Mouse (Mus musculus): ENCODE data around the gene Fam160a2.
"Not testable (repeated sequence)": the region's sequence is repeated elsewhere in the genome, so short reads cannot be mapped to it uniquely, and the experiment has no call there.

Gene Fam160a2

DNA sequence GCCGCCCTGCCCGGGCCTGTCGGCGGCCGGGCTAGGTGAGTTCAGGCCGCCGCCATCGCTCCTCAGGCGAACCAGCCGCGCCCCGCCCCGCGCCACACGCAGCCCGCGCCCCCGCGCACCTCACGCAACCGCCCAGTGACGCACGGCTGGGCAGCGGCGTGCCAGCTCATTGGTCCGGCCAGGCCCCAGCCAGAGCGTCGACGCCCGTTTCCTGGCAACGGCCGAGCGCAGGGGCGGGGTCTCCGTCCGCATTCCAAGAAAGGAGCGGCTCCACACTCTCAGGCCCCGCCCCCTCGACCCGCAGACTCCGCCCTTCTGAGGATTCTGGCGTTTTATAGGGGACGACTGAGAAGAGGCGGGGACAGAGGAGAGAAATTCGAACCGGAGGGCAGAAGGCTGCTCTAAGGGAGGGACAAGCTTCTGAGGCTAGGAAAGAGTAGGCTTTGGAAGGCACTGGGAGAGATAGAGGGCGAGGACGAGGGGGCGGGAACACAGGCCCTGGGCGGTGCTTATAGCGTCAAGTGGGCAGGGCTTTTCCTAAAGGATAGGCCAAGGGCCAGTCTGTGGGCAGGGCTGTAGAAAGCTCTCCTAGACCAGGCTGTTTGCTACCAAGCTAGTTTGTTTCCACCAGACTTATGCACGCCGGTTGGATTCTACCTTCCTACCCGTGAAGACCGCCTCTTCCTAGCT lies at the start of gene Fam160a2:
TSS of gene Fam160a2 (minus strand) at position 120 of the 690 bp plus-strand sequence.
- peak; percentile 81 for DNase-seq (ENCODE audit: extremely low read depth, low read depth, low spot score)

DNA sequence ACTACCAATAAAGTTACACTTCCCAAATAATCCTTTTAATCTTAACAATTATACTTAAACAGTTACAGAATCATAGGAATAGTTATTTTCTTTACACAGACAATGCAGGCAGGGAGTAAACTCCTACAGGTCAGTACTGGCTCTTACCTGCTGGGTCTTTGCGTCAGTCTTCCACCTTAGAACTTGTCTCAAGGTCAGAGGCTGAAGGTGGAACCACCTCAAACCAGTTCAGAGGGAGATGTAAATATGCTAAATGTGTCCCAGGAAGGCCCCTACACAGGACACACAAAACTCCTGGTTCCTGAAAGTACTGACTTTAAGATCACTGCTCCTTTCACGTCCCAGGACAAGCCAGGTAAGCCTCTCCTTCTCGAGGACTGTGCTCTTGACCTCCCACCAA lies 45.2 kb upstream of the Fam160a2 start:
- no peak for DNase-seq (ENCODE audit: extremely low read depth, low read depth, low spot score)

DNA sequence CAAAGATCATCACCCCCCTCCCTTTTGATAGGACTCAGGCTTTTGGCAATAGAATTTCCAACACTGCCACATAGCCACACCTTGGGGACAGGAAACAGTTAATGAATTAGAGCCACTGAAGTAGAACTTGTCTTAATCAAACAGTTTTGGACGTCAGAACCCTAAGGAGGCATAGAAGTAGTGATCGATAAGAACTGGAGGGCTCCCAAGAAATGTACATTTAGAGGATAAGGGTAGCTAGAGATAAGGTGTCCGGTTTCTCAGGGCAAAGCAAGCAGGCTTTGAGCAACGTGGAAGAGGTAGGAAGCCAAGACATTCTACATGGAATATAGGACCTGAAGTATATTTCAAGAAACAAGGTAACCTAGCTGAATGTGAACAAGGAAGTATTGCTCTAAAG lies 41.6 kb upstream of the Fam160a2 start:
- no peak for DNase-seq (ENCODE audit: extremely low read depth, low read depth, low spot score)

DNA sequence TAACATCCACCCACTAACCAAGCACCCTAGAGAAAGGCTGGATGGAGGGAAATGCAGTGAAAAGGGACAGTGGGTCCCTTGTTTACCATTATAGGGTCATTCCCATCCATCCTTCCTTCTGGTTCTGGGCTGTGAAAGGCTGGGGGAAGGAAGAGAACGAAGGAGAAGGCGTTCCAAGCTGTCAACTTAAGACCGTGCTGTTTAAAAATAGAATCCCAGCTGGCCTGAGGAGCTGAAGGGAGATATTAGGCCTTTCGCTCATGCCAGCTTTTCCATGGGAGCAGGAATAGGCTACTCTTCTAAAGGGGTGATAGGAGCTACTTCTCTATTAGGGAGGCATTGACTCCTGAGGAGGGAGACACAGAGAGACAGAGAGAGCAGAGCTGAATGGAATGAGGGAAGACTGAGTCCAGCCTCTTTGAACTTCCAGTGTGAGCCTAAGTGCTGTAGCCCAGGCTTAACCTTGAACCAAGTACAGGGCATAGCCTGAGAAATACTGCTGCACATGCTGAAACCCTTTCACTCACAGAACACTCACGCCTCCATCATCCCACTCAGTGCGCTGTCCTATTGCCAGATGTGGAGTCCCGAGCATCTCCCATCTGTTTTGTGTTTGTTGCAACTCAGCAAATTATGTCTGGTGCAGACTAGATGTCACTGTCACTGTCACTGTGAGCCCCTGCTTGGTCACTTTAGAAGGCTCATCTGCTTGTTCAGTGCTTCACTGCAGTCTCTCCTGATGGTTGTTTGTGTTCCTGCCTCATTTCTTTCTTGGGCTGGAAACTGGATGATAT lies 38.3 kb upstream of the Fam160a2 start:
- DNase-seq (ENCODE audit: extremely low read depth, low read depth, low spot score), result no peak

DNA sequence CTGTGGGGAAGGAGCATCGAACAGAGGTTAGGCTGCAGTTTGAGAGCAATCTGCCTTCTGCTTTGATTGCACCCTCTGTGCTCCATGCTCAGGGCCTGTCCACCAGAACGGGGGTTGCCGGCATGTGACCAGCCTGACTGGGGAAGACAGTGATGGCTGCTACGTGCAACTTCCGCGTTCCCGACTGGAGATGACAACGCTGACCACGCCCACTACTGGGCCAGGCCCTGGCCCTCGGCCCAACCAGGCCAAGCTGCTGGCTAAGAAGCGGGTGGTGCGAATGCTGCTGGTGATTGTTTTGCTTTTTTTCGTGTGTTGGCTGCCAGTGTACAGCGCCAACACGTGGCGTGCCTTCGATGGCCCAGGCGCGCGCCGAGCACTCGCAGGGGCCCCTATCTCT lies 34.9 kb upstream of the Fam160a2 start:
- DNase-seq (ENCODE audit: extremely low read depth, low read depth, low spot score), result no peak

DNA sequence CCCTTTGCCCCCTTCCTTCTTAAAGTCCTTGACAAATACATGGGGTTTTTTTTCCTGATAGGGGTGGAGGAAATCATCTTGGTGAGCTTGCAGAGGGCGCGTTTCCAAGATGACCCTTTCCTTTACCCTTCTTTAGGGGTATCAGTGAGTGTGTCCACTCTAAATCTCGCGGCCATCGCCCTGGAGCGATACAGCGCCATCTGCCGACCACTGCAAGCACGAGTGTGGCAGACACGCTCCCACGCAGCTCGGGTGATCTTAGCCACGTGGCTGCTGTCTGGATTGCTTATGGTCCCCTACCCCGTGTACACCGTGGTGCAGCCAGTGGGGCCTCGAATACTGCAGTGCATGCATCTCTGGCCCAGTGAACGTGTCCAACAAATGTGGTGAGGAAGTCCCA lies 34.0 kb upstream of the Fam160a2 start:
- no peak for DNase-seq (ENCODE audit: extremely low read depth, low read depth, low spot score)

DNA sequence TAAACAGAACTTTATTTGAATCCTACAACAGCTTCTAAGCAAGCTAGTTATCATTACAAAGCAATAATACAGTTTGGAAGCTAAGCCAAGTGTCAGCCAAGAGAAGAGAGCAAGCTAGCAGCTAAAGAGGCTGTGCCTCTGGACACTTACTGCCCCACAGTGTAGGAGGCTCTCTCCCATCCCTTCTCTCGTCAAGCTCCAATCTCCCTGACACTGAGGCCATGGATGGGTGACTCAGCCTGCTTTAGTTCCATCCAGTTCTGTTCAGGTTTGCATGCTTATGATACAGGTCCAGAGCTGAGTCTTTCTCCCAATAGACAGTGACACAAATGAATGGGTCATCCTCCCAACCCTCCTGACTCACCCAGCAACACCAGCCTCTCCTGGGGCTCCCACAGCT lies 32.2 kb upstream of the Fam160a2 start:
- no peak for DNase-seq (ENCODE audit: extremely low read depth, low read depth, low spot score)

DNA sequence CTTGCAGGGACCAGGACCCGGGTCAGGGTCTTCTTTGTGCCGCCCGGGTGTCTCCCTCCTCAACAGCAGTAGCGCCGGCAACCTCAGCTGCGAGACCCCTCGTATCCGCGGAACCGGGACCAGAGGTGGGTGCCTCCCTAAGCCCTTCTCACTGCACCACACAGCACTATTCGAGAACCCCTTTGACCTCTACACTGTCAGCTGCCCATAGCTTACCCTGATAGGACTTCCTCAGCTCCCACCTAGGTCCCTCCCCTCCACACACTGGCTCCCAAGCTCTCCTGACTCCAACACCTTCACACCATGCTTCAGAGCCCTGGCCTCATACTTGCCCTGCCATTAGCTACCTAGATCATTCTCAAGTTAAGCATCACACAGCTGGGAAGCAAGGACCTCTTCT lies 26.2 kb upstream of the Fam160a2 start:
- no peak for DNase-seq (ENCODE audit: extremely low read depth, low read depth, low spot score)

DNA sequence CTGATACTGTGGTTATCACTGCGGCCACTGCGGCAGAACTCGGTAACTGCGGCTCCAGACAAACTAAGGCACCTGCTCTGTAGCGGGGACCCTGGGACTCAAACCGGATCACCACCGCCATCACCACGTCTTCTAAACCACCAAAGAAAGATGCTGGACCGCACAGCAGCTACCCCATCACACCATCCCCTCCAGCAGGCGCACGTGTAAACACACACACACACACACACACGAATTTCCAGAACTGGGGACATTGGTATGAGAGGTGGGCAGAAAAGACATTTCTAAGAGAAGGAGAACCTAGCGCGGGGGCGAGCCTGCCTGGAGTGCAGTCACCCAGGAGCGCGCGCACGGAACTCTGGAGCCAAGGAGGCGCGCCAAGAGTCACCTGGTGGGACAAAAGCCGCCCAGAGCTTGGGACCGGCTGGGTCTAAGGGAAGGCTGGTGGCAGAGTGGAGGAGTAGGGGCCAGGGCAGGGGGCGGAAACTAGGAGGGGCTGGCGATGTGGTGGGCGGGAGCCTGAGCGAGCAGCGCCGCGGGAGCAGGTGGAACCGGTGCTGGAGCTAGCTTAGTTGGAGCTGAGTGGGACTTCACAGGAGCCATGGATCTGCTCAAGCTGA lies 25.7 kb upstream of the Fam160a2 start, which contains the start of gene Cckbr:
TSS of gene Cckbr (plus strand) at position 308 of the 620 bp plus-strand sequence.
- DNase-seq (ENCODE audit: extremely low read depth, low read depth, low spot score), result no peak

DNA sequence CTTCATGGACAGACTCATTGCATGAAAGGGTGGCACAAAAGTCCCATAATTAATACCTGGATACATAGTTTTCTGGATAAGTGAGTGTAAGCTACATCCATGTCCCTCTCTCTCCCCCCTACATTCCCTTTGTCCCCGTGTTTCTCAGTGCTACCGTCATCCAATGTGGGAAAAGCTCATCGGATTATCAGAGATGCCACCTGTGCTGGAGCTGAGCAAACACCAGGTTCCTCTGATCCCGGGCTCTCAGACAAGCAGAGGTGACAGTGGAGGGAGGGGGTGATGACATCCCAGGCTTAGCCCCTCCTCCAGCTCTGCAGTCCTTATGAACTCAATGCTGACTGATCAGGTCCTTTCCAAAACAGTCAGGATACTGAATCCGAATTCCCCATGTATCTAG lies 24.5 kb upstream of the Fam160a2 start:
- DNase-seq (ENCODE audit: extremely low read depth, low read depth, low spot score), result no peak

DNA sequence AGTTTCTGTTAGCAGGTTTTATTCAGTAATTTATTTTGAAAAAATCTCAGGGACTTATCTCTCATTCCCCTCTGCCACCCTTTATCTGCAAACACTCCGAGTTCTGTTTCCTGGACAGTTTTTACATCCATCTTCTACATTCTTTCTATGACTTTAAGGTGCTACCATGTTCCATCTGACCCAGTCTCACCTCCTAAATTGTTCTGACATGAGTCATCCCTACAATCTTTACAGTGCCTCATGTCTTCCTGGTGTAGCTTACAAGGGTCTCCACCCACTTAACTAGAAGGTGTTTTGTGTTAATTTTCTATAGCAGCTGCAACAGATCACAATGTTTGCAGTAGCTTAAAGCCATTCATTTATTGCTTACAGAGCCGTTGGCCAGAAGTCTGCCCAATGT lies 21.0 kb upstream of the Fam160a2 start:
- DNase-seq (ENCODE audit: extremely low read depth, low read depth, low spot score), result no peak

DNA sequence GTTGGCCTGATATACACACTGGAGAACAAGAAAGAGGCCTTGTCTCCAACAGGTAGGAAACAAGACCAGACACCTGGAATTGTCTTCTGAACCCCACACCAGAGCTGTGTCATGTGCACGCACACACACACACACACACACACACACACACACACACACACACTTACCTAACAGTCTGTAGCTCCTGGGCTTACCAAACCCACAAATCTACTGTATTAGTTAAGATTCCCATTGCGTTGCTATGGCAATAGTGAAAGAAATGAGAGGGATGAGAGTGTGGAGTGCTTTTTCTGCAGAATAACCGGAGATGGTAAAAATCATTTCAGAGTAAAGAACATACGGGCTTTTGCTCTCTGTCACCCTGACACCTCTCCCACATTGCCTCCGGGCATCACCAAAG lies 18.3 kb upstream of the Fam160a2 start:
- DNase-seq (ENCODE audit: extremely low read depth, low read depth, low spot score), result no peak

DNA sequence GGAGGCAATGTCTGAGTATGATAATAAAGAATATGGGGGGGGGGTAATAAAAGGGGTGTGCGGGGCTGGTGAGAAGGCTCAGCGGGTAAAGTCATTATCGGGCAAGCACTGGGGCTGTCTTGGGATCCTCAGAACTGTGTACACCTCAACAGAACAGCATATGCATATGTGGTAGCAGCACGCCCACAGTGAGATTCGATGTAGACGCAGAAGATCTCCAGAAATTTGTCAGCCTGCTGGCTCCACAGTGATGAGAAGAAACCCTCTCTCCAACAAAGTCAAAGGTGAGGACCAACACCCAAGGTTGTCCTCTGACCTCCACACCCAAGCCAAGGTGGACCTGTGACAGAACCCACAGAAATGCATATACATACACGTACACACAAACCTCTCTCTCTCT lies 16.7 kb upstream of the Fam160a2 start:
- no peak for DNase-seq (ENCODE audit: extremely low read depth, low read depth, low spot score)

DNA sequence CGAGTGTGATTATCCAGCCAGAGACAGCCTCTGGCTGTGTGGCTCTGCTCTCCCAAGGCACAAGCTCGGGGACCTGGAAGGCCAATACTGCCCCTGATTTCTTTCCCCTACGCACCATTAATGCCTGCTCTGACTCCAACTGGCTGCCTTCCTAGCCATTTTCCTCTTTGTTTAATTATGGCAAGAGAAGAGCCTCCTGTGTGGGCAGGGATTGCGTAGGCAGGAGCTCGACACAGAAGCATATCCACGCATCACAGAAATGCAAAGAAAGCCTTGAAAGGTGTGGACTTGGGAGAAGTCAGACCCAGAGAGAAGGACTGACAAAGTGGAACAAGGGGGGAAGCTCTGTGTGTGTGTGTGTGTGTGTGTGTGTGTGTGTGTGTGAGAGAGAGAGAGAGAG lies 14.5 kb upstream of the Fam160a2 start:
- no peak for DNase-seq (ENCODE audit: extremely low read depth, low read depth, low spot score)

DNA sequence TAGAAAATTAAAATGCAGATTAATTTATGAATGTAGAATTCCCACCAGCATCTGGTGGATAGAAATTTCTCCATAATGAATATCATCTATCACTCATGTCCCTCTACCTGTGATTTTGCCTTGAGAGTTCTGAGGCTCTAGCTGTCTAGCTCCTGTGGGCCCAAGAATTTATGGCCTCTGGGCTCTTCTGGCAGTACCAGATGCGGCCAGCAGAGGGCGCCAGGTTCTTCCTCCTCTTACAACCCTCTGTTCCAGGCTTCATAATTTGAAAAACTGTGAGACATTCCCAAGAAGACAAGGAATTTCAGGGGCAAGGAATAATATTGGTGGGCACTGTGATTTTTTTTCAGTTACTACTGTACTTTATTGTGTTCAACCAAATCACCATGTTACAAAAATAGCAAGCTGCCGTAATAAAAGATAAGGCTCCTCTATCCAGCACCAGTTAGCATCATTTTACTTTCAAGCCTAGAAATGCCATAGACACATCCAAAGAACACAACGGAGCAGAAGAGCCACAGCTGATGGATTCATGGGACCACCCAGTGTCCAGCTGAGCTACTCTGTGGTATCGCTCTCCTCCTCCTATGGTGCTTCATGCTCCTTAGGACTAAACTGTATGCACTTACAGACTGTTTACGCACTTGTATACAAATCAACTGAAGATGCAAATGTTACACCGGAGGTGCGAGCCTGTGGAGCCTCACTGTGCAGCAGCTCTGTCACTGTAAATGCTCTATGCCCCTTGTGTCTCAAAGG lies 12.2 kb upstream of the Fam160a2 start:
- DNase-seq (ENCODE audit: extremely low read depth, low read depth, low spot score), result not testable (repeated sequence)

DNA sequence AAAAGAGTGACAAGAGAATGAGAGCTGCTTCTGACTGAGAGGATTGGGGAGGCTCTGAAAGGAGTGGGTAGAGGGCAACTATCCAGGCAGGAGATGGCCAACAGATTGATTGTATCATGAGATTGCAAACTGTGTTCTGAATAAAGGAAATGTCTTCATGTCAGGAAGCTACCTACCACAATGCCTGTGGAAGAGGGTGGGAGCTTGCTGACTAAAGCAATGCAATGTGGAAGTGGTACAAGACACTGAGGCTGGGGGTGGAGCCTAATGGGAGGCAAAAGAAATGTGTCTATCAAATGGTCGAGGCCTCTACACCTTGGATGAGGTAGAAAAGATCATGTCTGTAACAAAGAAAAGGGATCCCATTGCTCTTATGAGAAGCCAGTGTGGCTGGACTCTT lies 6.5 kb upstream of the Fam160a2 start:
- DNase-seq (ENCODE audit: extremely low read depth, low read depth, low spot score), result no peak

DNA sequence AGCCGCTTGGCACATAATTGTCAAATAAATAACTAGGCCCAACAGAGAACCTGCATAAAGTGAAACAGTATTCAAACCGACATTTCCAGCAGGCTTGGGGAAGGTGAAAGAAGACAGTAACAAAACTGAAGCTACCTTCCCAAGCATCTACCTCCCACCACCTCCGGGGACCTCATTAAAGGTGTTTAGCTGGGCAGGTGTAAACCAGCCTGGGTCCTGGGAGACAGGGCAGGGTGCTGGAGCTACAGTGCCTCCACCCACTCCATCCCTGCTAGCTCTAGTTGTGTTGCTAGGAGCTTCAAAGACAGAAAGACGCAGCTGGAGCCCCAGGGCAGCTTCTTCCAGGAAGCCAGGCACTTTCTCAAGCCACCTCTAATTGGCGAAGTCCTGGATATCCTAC lies 4.4 kb upstream of the Fam160a2 start, which contains the start of gene Cnga4:
TSS of gene Cnga4 (plus strand) at position 301 of the 400 bp plus-strand sequence.
- no peak for DNase-seq (ENCODE audit: extremely low read depth, low read depth, low spot score)

DNA sequence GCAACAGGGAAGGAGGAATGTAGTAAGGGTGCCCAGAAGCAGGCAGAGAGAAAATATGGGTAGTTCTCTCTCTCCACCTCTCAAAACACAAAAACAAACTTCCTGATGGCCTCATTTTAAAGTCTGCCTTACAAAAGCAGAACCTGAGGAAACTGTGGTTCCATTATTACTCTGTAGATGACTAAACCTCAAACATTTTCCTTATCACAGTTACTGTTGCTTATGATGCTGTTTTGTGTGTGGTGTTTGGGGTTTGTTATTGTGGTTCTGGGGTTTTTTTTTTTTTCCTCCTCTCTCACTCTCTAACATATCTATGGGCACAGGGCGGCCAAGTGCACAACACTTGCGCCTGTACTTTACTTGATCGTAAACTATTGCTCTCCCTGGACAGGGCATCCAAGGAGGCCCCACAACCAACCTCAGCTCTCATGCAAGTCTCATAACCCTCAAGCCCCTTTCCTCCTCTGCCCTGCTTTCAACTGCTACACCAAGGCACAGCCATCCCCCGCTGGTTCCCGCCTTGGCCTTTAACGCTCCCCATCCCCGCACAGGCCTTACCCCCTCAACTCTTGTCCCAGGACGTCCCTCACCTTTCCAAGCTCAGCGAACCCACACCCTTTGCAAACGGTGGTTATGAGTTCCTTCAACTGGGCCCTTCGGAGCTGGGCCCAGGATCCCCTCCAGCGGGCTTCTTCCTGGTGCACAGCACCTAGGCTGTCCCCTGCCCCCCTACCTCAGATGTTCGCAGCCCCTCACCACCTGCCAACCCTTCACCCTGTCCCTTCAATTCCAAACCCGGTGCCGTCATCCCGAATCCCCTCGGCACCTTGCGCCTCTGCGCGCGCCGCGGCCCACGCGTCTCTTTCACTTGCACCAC lies 558 bp downstream of the Fam160a2 start:
- DNase-seq (ENCODE audit: extremely low read depth, low read depth, low spot score), result no peak

DNA sequence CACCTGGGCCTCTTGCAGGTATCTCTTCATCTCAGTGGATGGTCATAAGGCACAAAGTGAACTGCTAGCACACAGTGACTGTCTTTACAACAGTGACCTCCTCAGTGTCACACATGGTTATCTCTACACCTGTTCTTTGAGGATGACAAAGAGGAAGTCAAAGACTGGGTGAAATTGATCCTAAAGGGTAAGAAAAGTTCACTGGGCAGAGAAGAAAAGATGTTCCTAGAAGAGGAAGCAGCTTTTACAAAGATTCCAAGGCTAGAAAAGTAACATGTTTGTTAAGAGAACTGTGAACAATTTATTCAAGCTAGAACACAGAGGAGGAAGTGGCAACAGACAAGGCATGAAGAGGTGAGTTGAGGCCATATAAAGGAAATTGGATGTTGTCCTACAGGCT lies 3.7 kb downstream of the Fam160a2 start:
- no peak for DNase-seq (ENCODE audit: extremely low read depth, low read depth, low spot score)

DNA sequence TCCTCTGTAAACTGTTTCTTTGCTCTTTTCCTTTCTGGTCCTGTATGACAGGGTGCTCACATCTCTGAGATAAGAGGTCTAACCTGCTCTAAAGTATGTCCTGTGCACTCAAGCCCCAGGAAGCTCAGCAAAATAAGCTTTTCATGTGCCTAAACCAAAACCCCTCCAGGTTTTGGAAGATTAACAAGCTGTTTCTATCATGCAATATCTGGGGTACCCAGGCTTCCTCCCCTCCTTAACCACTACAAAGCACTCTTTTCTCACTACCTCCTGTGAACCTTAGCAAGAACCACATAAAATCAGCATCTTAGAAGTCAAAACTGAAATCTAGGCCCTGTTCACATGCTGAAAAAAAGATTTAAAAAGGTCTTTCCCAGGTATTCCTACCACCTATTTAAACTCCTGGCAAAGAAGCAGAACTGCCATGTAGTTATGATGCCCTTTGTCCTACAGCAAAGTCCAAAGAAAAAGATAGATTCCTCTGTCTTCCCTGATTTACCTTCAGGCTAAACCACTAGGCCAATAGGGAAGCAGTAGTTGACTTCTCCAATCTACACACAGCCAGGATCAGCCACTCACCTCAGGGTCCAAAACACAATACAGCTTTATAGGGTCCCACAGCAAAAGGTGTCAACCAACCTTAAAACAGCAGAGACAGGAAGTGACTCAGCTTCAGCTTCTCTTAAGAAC lies 4.6 kb downstream of the Fam160a2 start:
- DNase-seq (ENCODE audit: extremely low read depth, low read depth, low spot score), result no peak

All from fat pad, adult 2 months (tissue).